Mouse (Mus musculus) CH12.LX (cell line): Measurements from ENCODE around the gene Nwd1. TPM values are rescaled to one million over a fixed set of nuclear protein-coding genes. Genes with fewer than 3 reads are reported as not detected.

ENCODE experiments used
- DNase-seq: peaks from one replicate; pipeline ENCODE4 v3.0.0-alpha.2; 2013; ENCODE audit errors: extremely low read depth
- H3K27ac ChIP-seq: 2 replicates; pipeline ENCODE4 v1.5.1; 2012; ENCODE audit warnings: low read depth, mild to moderate bottlenecking, control low read depth, moderate library complexity; ENCODE audit not compliant: insufficient read depth
- H3K27me3 ChIP-seq: replicated peaks from 2 replicates; pipeline ENCODE3; 2012; ENCODE audit warnings: inconsistent platforms
- H3K36me3 ChIP-seq, 2 experiments: replicated peaks in 1 of 2; 2 replicates each; pipeline versions ENCODE3 to v1.6.1; 2012; ENCODE audit warnings: inconsistent platforms in 1 of 2, low read length in 1 of 2, mild to moderate bottlenecking in 1 of 2, mixed read lengths in 1 of 2, moderate library complexity in 1 of 2; ENCODE audit not compliant: control insufficient read depth in 1 of 2, insufficient read depth in 1 of 2
- H3K4me1 ChIP-seq, 2 experiments: 2 replicates each; pipeline ENCODE4 v1.6.1; 2012; ENCODE audit warnings: inconsistent platforms in 1 of 2, moderate library complexity in 1 of 2; ENCODE audit not compliant: insufficient read depth in 2 of 2, control insufficient read depth in 1 of 2
- H3K4me2 ChIP-seq: 2 replicates; pipeline ENCODE4 v1.6.1; 2012; ENCODE audit warnings: low read depth, mild to moderate bottlenecking, control low read depth; ENCODE audit not compliant: poor library complexity, insufficient read depth, severe bottlenecking
- H3K4me3 ChIP-seq, 3 experiments: fragments of 150-350 bp in 1 of 3; sonication (generic) in 1 of 3; replicated peaks in 1 of 3; 2 replicates each; pipeline versions ENCODE3 to v1.5.1; 2011 to 2012; ENCODE audit warnings: low read depth in 2 of 3, low read length in 2 of 3, mild to moderate bottlenecking in 2 of 3, moderate library complexity in 2 of 3, control low read depth in 1 of 3, improper control_type of control experiment in 1 of 3, inconsistent platforms in 1 of 3, mixed read lengths in 1 of 3; ENCODE audit not compliant: poor library complexity in 1 of 3
- H3K79me2 ChIP-seq: replicated peaks from 2 replicates; pipeline ENCODE4 v1.6.1; 2012; ENCODE audit warnings: mild to moderate bottlenecking, moderate library complexity; ENCODE audit not compliant: control insufficient read depth, poor library complexity, insufficient read depth, severe bottlenecking; ENCODE audit errors: extremely low read depth
- H3K9ac ChIP-seq: 2 replicates; pipeline ENCODE4 v1.6.1; 2012; ENCODE audit warnings: low read depth, mild to moderate bottlenecking, control low read depth, moderate library complexity; ENCODE audit not compliant: insufficient read depth
- H3K9me3 ChIP-seq: replicated peaks from 2 replicates; pipeline ENCODE3; 2012; ENCODE audit warnings: low read length, inconsistent platforms, mixed read lengths
- BHLHE40 ChIP-seq: IDR thresholded peaks from 2 replicates; pipeline ENCODE4 v1.6.1; 2011; ENCODE audit warnings: mild to moderate bottlenecking, low read depth, low read length, improper control_type of control experiment
- CHD1 ChIP-seq: IDR thresholded peaks from 2 replicates; pipeline ENCODE4 v1.6.1; 2012; ENCODE audit warnings: low read depth, low read length, improper control_type of control experiment, inconsistent platforms
- CHD2 ChIP-seq: IDR thresholded peaks from 2 replicates; pipeline ENCODE4 v1.6.1; 2011; ENCODE audit warnings: low read length, improper control_type of control experiment
- E2F4 ChIP-seq: IDR thresholded peaks from 2 replicates; pipeline ENCODE4 v1.6.1; 2011; ENCODE audit warnings: low read depth, low read length, improper control_type of control experiment; ENCODE audit not compliant: insufficient replicate concordance
- ELF1 ChIP-seq: IDR thresholded peaks from 2 replicates; pipeline ENCODE4 v1.6.1; 2014; ENCODE audit warnings: low read depth, mild to moderate bottlenecking, inconsistent platforms, low read length, improper control_type of control experiment
- EP300 ChIP-seq: IDR thresholded peaks from 2 replicates; pipeline ENCODE4 v1.6.1; 2011; ENCODE audit warnings: low read length, improper control_type of control experiment
- ETS1 ChIP-seq: conservative IDR thresholded peaks from 2 replicates; pipeline ENCODE4 v1.6.1; 2012; ENCODE audit warnings: low read depth, mild to moderate bottlenecking, inconsistent platforms, low read length, improper control_type of control experiment, moderate library complexity
- GABPA ChIP-seq: IDR thresholded peaks from 2 replicates; pipeline ENCODE4 v1.6.1; 2012; ENCODE audit warnings: low read depth, low read length, improper control_type of control experiment, inconsistent platforms; ENCODE audit not compliant: insufficient replicate concordance
- HCFC1 ChIP-seq: IDR thresholded peaks from 2 replicates; pipeline ENCODE4 v1.6.1; 2012; ENCODE audit warnings: low read depth, mild to moderate bottlenecking, inconsistent platforms, low read length, improper control_type of control experiment
- IRF4 ChIP-seq: IDR thresholded peaks from 2 replicates; pipeline ENCODE4 v1.6.1; 2014; ENCODE audit warnings: low read depth, mild to moderate bottlenecking, inconsistent platforms, low read length, improper control_type of control experiment
- JUN ChIP-seq: IDR thresholded peaks from 2 replicates; pipeline ENCODE4 v1.6.1; 2011; ENCODE audit warnings: low read depth, mild to moderate bottlenecking, low read length, improper control_type of control experiment, moderate library complexity; ENCODE audit not compliant: insufficient read depth
- MAFK ChIP-seq: IDR thresholded peaks from 2 replicates; pipeline ENCODE4 v1.6.1; 2011; ENCODE audit warnings: low read length, improper control_type of control experiment; ENCODE audit not compliant: insufficient replicate concordance
- MAZ ChIP-seq: IDR thresholded peaks from 2 replicates; pipeline ENCODE4 v1.6.1; 2012; ENCODE audit warnings: low read depth, mild to moderate bottlenecking, inconsistent platforms, low read length, improper control_type of control experiment, moderate library complexity
- MEF2A ChIP-seq: IDR thresholded peaks from 2 replicates; pipeline ENCODE4 v1.6.1; 2014; ENCODE audit warnings: low read depth, mild to moderate bottlenecking, inconsistent platforms, low read length, improper control_type of control experiment, borderline replicate concordance
- MXI1 ChIP-seq: IDR thresholded peaks from 2 replicates; pipeline ENCODE4 v1.6.1; 2011; ENCODE audit warnings: mild to moderate bottlenecking, low read depth, low read length, improper control_type of control experiment
- MYC ChIP-seq: IDR thresholded peaks from 2 replicates; pipeline ENCODE4 v1.6.1; 2011; ENCODE audit warnings: low read depth, mild to moderate bottlenecking, improper control_type of control experiment, low read length
- NELFE ChIP-seq: IDR thresholded peaks from 2 replicates; pipeline ENCODE4 v1.6.1; 2011; ENCODE audit warnings: low read depth, low read length, improper control_type of control experiment
- NRF1 ChIP-seq: IDR thresholded peaks from 2 replicates; pipeline ENCODE4 v1.6.1; 2014; ENCODE audit warnings: low read depth, mild to moderate bottlenecking, inconsistent platforms, low read length, improper control_type of control experiment, moderate library complexity
- PAX5 ChIP-seq: IDR thresholded peaks from 2 replicates; pipeline ENCODE4 v1.6.1; 2012; ENCODE audit warnings: low read length, inconsistent platforms, mixed read lengths
- POLR2A ChIP-seq: IDR thresholded peaks from 2 replicates; pipeline ENCODE4 v1.6.1; 2011; ENCODE audit warnings: low read depth, mild to moderate bottlenecking, improper control_type of control experiment, low read length
- POLR2AphosphoS2 ChIP-seq: IDR thresholded peaks from 2 replicates; pipeline ENCODE4 v1.6.1; 2011; ENCODE audit warnings: low read depth, low read length, improper control_type of control experiment
- RCOR1 ChIP-seq: conservative IDR thresholded peaks from 2 replicates; pipeline ENCODE4 v1.6.1; 2012; ENCODE audit warnings: low read depth, mild to moderate bottlenecking, inconsistent platforms, low read length, improper control_type of control experiment
- SIN3A ChIP-seq: IDR thresholded peaks from 2 replicates; pipeline ENCODE4 v1.6.1; 2012; ENCODE audit warnings: low read length, improper control_type of control experiment, inconsistent platforms
- TBP ChIP-seq: conservative IDR thresholded peaks from 2 replicates; pipeline ENCODE4 v1.6.1; 2011; ENCODE audit warnings: low read depth, low read length, improper control_type of control experiment
- TCF12 ChIP-seq: IDR thresholded peaks from 2 replicates; pipeline ENCODE4 v1.6.1; 2014; ENCODE audit warnings: low read depth, mild to moderate bottlenecking, inconsistent platforms, low read length, improper control_type of control experiment
- UBTF ChIP-seq: IDR thresholded peaks from 2 replicates; pipeline ENCODE4 v1.6.1; 2012; ENCODE audit warnings: low read depth, mild to moderate bottlenecking, inconsistent platforms, low read length, improper control_type of control experiment, moderate library complexity
- ZC3H11A ChIP-seq: IDR thresholded peaks from 2 replicates; pipeline ENCODE4 v1.6.1; 2012; ENCODE audit warnings: low read depth, mild to moderate bottlenecking, inconsistent platforms, low read length, improper control_type of control experiment
- ZNF384 ChIP-seq: IDR thresholded peaks from 2 replicates; pipeline ENCODE4 v1.6.1; 2012; ENCODE audit warnings: low read depth, low read length, improper control_type of control experiment, inconsistent platforms
- dilution Hi-C: fragments of 300-500 bp; cut with MboI; formaldehyde crosslinking; loops from 2 replicates; pipeline ENCODE4 v1.14.3; 2020; ENCODE audit warnings: low sequenced_read_pairs; ENCODE audit not compliant: extremely low pct_unique_long_range_greater_than_20kb, extremely low pct_ligation_motif_present
- in situ Hi-C: fragments of 300-500 bp; cut with MboI; formaldehyde crosslinking; loops from 3 replicates; pipeline ENCODE4 v1.14.3; 2019; ENCODE audit warnings: low sequenced_read_pairs, low pct_ligation_motif_present, low pct_unique_long_range_greater_than_20kb, mixed read lengths
- polyA plus RNA-seq: library from polyadenylated mRNA; unstranded; fragments of >175 nt; gene quantifications from 2 replicates; pipeline ENCODE4 v1.2.1, GENCODE M21; 2012; ENCODE audit warnings: low read depth; ENCODE audit not compliant: insufficient read length
- total RNA-seq, 2 experiments: library from RNA; depleted of rRNA; stranded (reverse); fragments of 300-350 nt in 1 of 2; fragments of >200 nt in 1 of 2; gene quantifications; 2 replicates each; pipeline ENCODE4 v1.2.3; 2012 to 2014

Gene Nwd1
- total and polyA plus RNA-seq, 3 experiments, result 0.04 TPM; not detected in 2

DNA sequence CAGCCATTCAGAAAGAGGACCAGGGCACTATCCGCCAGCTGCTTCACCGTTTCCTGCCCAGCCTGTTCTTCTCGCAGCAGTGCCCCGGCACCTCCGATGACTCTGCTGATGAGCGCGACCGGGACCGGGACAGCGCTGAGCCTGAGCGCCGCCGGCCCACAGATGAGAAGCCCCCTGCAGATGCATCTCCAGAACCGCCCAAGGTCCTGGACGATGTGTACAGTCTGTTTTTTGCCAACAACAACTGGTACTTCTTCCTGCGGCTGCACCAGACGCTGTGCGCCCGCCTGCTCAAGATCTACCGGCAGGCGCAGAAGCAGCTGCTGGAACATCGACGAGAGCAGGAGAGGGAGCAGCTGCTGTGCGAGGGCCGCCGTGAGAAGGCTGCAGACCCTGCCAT is 103.3 kb downstream of the Nwd1 start:
- DNase-seq, result no peak
- H3K36me3 ChIP-seq, result peaks cover 94 to 97% of the 10 kb centered on the region in 2 experiments
- no peaks in the 10 kb centered on the region for H3K4me1 ChIP-seq

DNA sequence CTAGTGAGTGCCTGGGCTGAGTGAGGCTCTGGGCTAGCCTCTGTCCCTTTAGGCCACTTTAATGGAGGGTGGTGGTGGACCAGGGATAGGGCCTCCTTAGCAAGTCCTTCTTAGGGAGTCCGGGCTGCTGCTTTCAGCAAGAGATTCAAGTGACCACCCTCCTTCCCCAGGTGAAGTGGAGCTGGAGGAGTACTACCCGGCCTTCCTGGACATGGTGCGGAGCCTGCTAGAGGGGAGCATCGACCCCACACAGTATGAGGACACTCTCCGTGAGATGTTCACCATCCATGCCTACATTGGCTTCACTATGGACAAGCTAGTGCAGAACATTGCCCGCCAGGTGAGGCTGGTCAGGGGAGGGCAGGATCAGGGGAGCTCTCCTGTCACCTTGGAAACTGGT is 103.8 kb downstream of the Nwd1 start:
- no peak overlapping the region for H3K9ac ChIP-seq
- DNase-seq, result no peak

More for the DNA sequence above, 103.3 kb downstream of the Nwd1 start:
- no peak overlapping the region for H3K9ac ChIP-seq
- H3K27me3 ChIP-seq, result no peaks in the 10 kb centered on the region
- in situ Hi-C loops (loop anchor here (5.0 kb wide), 1 partner anchor 68 kb away; no protein-coding TSS in a partner anchor), dilution Hi-C loops (no loop called here)
- no peak overlapping the region for H3K4me3 ChIP-seq
- no peak overlapping the region for H3K27ac ChIP-seq
- no peak for TF ChIP-seq JUN
- TF ChIP-seq SIN3A, result no peak
- no peak for TF ChIP-seq TCF12
- no peak for TF ChIP-seq NELFE
- TF ChIP-seq ZNF384, result no peak
- no peak for TF ChIP-seq MEF2A
- no peak for TF ChIP-seq HCFC1
- TF ChIP-seq BHLHE40, result no peak
- TF ChIP-seq TBP, result no peak
- no peak for TF ChIP-seq IRF4
- no peak for TF ChIP-seq GABPA
- TF ChIP-seq NRF1, result no peak
- no peak for TF ChIP-seq MAFK
- no peak for TF ChIP-seq MXI1
- no peak for TF ChIP-seq RCOR1
- TF ChIP-seq EP300, result no peak
- no peaks in the 10 kb centered on the region for H3K9me3 ChIP-seq
- H3K79me2 ChIP-seq, result no peaks in the 10 kb centered on the region
- H3K4me2 ChIP-seq, result no peak overlapping the region

More for the DNA sequence above, 103.8 kb downstream of the Nwd1 start:
- H3K36me3 ChIP-seq, result peaks cover 90 to 93% of the 10 kb centered on the region in 2 experiments
- H3K4me2 ChIP-seq, result no peak overlapping the region
- no peaks in the 10 kb centered on the region for H3K79me2 ChIP-seq
- TF ChIP-seq ETS1, result no peak
- TF ChIP-seq MAFK, result no peak
- TF ChIP-seq UBTF, result no peak
- no peak for TF ChIP-seq IRF4
- TF ChIP-seq NELFE, result no peak
- no peak for TF ChIP-seq CHD1
- TF ChIP-seq GABPA, result no peak
- TF ChIP-seq POLR2A, result no peak
- no peak for TF ChIP-seq EP300
- no peak for TF ChIP-seq MAZ
- no peak for TF ChIP-seq TCF12
- TF ChIP-seq ELF1, result no peak
- TF ChIP-seq POLR2AphosphoS2, result no peak
- TF ChIP-seq SIN3A, result no peak
- no peak for TF ChIP-seq PAX5
- TF ChIP-seq ZC3H11A, result no peak
- no peak for TF ChIP-seq CHD2
- no peak for TF ChIP-seq MYC
- no peak for TF ChIP-seq E2F4
- TF ChIP-seq, all 38 proteins: peak for 0
- dilution Hi-C loops (no loop called here), in situ Hi-C loops (no loop called here)
- H3K4me1 ChIP-seq, result no peaks in the 10 kb centered on the region
- H3K27me3 ChIP-seq, result no peaks in the 10 kb centered on the region
- no peak overlapping the region for H3K4me3 ChIP-seq
- no peaks in the 10 kb centered on the region for H3K9me3 ChIP-seq
- no peak overlapping the region for H3K27ac ChIP-seq
